Mouse (Mus musculus): ENCODE results near the gene Stradb. TPM values are rescaled to one million over a fixed set of nuclear protein-coding genes. Genes with fewer than 3 reads are reported as not detected.

Gene Stradb
- total and polyA plus RNA-seq, 3 experiments: 3.4 to 6.1 (median 5.0) TPM

DNA sequence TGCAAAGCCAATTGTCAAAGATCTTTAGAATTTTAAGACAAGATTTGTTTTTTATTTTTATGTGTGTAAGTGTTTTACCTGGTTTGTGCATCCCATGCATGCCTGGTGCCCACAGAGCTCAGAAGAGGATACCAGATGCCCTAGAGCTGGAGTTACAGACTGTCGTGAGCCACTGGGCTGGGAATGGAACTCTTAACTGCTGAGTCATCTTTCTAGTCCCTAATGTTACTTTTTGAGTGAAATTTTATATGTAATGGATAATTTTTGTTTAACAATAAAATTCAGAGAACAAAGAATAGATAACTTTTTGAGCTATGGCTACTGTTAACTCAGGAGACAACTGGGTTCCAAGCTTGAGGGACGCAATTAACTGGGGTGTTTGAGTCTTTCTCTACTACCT is 13.6 kb upstream of the Stradb start:
- peaks cover 4 to 64% of the 10 kb centered on the region in 2 experiments; a peak in 3 of 4 replicates for H3K4me1 ChIP-seq (ENCODE audit: control insufficient read depth in 1 of 2, insufficient read depth in 2 of 2)
- TF ChIP-seq NELFE (IDR thresholded peaks at IDR 0.05; ENCODE audit: low read depth, low read length) (no peak), MAFK (IDR thresholded peaks at IDR 0.05; ENCODE audit: insufficient replicate concordance, low read length) (peak; percentile 66; the same call in 1 of the 2 replicates), RAD21 (IDR thresholded peaks at IDR 0.05; ENCODE audit: low read depth, low read length) (no peak), IRF4 (IDR thresholded peaks at IDR 0.05; ENCODE audit: low read depth, low read length) (no peak)
- no peak overlapping the region for H3K9ac ChIP-seq (ENCODE audit: insufficient read depth, low read depth)
- in situ Hi-C loops (cut with MboI; ENCODE audit: low pct_ligation_motif_present, low pct_unique_long_range_greater_than_20kb, low sequenced_read_pairs) (no loop called here), dilution Hi-C loops (cut with MboI; ENCODE audit: extremely low pct_ligation_motif_present, extremely low pct_unique_long_range_greater_than_20kb, low sequenced_read_pairs) (no loop called here)
- H3K4me3 ChIP-seq (replicated peaks in 1 of 3; ENCODE audit: low read depth in 2 of 3, low read length in 2 of 3, poor library complexity in 1 of 3): no peak overlapping the region
- no peak overlapping the region for H3K27ac ChIP-seq (ENCODE audit: insufficient read depth, low read depth)
- H3K9me3 ChIP-seq (replicated peaks; ENCODE audit: low read length): no peaks in the 10 kb centered on the region
- peaks cover 0 to 16% of the 10 kb centered on the region in 2 experiments for H3K36me3 ChIP-seq (replicated peaks in 1 of 2; ENCODE audit: control insufficient read depth in 1 of 2, insufficient read depth in 1 of 2, low read length in 1 of 2)
- H3K79me2 ChIP-seq (replicated peaks; ENCODE audit: control insufficient read depth, extremely low read depth, insufficient read depth, poor library complexity, severe bottlenecking): peaks cover 3% of the 10 kb centered on the region
- no peak overlapping the region for H3K4me2 ChIP-seq (ENCODE audit: insufficient read depth, low read depth, poor library complexity, severe bottlenecking)
- no peak for DNase-seq (ENCODE audit: extremely low read depth)
- H3K27me3 ChIP-seq (replicated peaks): no peaks in the 10 kb centered on the region

DNA sequence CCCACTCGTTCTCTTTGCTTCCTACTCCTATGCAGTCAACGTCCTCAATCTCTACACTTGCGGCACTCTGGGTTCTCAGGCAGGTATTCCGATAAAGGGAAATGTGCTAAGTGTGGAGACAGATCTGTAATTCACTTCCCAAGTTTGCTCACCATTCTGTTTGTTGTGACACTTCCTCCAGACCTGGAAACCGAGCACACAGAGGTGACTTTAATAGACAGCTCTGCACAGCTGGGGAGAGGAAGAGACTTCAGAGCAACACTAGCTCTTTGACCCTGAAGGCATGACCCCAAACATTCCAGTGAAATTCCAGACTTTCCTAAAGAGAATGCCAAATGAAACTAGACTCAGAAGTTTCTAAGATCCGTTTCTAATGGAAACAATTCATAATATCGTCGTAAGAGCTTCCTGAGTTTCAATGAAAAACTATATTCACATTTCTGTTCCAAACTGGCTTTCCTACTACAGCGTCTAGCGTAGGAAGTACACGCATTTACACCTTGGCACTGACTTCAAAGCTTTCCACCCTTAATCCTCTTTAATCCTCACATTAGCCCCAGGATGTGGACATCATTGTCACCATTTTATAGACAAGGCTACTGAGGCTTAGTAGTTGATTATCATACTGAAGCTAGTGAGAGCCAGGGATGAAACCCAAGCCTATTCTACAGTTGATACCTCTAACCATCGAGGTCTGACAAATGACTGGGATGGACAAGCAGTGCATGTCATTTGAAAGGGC is 12.0 kb upstream of the Stradb start:
- no peak for DNase-seq (ENCODE audit: extremely low read depth)
- no peak overlapping the region for H3K27ac ChIP-seq (ENCODE audit: insufficient read depth, low read depth)
- H3K36me3 ChIP-seq (replicated peaks in 1 of 2; ENCODE audit: control insufficient read depth in 1 of 2, insufficient read depth in 1 of 2, low read length in 1 of 2): peaks cover 0 to 15% of the 10 kb centered on the region in 2 experiments
- H3K4me1 ChIP-seq (ENCODE audit: control insufficient read depth in 1 of 2, insufficient read depth in 2 of 2): peaks cover 0 to 60% of the 10 kb centered on the region in 2 experiments; a peak in 2 of 4 replicates
- H3K9ac ChIP-seq (ENCODE audit: insufficient read depth, low read depth): no peak overlapping the region
- H3K4me2 ChIP-seq (ENCODE audit: insufficient read depth, low read depth, poor library complexity, severe bottlenecking): no peak overlapping the region
- no peak for TF ChIP-seq CTCF (conservative IDR thresholded peaks at IDR 0.05 in 1 of 2, IDR thresholded peaks at IDR 0.05 in 1 of 2; ENCODE audit: low read depth in 2 of 2, low read length in 2 of 2)
- no peak for TF ChIP-seq JUN (IDR thresholded peaks at IDR 0.05; ENCODE audit: insufficient read depth, low read depth, low read length)
- TF ChIP-seq MXI1 (IDR thresholded peaks at IDR 0.05; ENCODE audit: low read depth, low read length): no peak
- no peaks in the 10 kb centered on the region for H3K9me3 ChIP-seq (replicated peaks; ENCODE audit: low read length)
- H3K4me3 ChIP-seq (replicated peaks in 1 of 3; ENCODE audit: low read depth in 2 of 3, low read length in 2 of 3, poor library complexity in 1 of 3): no peak overlapping the region
- in situ Hi-C loops (cut with MboI; ENCODE audit: low pct_ligation_motif_present, low pct_unique_long_range_greater_than_20kb, low sequenced_read_pairs): no loop called here
- dilution Hi-C loops (cut with MboI; ENCODE audit: extremely low pct_ligation_motif_present, extremely low pct_unique_long_range_greater_than_20kb, low sequenced_read_pairs): no loop called here
- peaks cover 6% of the 10 kb centered on the region for H3K79me2 ChIP-seq (replicated peaks; ENCODE audit: control insufficient read depth, extremely low read depth, insufficient read depth, poor library complexity, severe bottlenecking)
- H3K27me3 ChIP-seq (replicated peaks): no peaks in the 10 kb centered on the region

- no peaks in the 10 kb centered on the region for H3K27me3 ChIP-seq (replicated peaks)
- in situ Hi-C loops (cut with MboI; ENCODE audit: low pct_ligation_motif_present, low pct_unique_long_range_greater_than_20kb, low sequenced_read_pairs): no loop called here
- H3K27ac ChIP-seq (ENCODE audit: insufficient read depth, low read depth): no peak overlapping the region
- peaks cover 8% of the 10 kb centered on the region for H3K79me2 ChIP-seq (replicated peaks; ENCODE audit: control insufficient read depth, extremely low read depth, insufficient read depth, poor library complexity, severe bottlenecking)
- DNase-seq (ENCODE audit: extremely low read depth): no peak
- peaks cover 0 to 20% of the 10 kb centered on the region in 2 experiments for H3K36me3 ChIP-seq (replicated peaks in 1 of 2; ENCODE audit: control insufficient read depth in 1 of 2, insufficient read depth in 1 of 2, low read length in 1 of 2)
- H3K4me2 ChIP-seq (ENCODE audit: insufficient read depth, low read depth, poor library complexity, severe bottlenecking): no peak overlapping the region
- TF ChIP-seq MXI1 (IDR thresholded peaks at IDR 0.05; ENCODE audit: low read depth, low read length): no peak
- no peak for TF ChIP-seq BHLHE40 (IDR thresholded peaks at IDR 0.05; ENCODE audit: low read depth, low read length)
- no peak for TF ChIP-seq SIN3A (IDR thresholded peaks at IDR 0.05; ENCODE audit: low read length)
- no peak for TF ChIP-seq GABPA (IDR thresholded peaks at IDR 0.05; ENCODE audit: insufficient replicate concordance, low read depth, low read length)
- TF ChIP-seq SMC3 (IDR thresholded peaks at IDR 0.05; ENCODE audit: low read depth, low read length): no peak
- no peak for TF ChIP-seq MEF2A (IDR thresholded peaks at IDR 0.05; ENCODE audit: borderline replicate concordance, low read depth, low read length)
- no peak for TF ChIP-seq TBP (conservative IDR thresholded peaks at IDR 0.05; ENCODE audit: low read depth, low read length)
- TF ChIP-seq KAT2A (IDR thresholded peaks at IDR 0.05; ENCODE audit: insufficient replicate concordance, low read length): no peak
- no peak for TF ChIP-seq MAX (IDR thresholded peaks at IDR 0.05; ENCODE audit: low read length)
- no peak for TF ChIP-seq NELFE (IDR thresholded peaks at IDR 0.05; ENCODE audit: low read depth, low read length)
- no peak for TF ChIP-seq E2F4 (IDR thresholded peaks at IDR 0.05; ENCODE audit: insufficient replicate concordance, low read depth, low read length)
- no peak for TF ChIP-seq IRF4 (IDR thresholded peaks at IDR 0.05; ENCODE audit: low read depth, low read length)
- TF ChIP-seq MYC (IDR thresholded peaks at IDR 0.05; ENCODE audit: low read depth, low read length): no peak
- no peak for TF ChIP-seq ZMIZ1 (IDR thresholded peaks at IDR 0.05; ENCODE audit: low read depth, low read length)
- no peak overlapping the region for H3K4me3 ChIP-seq (replicated peaks in 1 of 3; ENCODE audit: low read depth in 2 of 3, low read length in 2 of 3, poor library complexity in 1 of 3)
- no peak overlapping the region for H3K9ac ChIP-seq (ENCODE audit: insufficient read depth, low read depth)
- H3K9me3 ChIP-seq (replicated peaks; ENCODE audit: low read length): no peaks in the 10 kb centered on the region
- dilution Hi-C loops (cut with MboI; ENCODE audit: extremely low pct_ligation_motif_present, extremely low pct_unique_long_range_greater_than_20kb, low sequenced_read_pairs): no loop called here
- H3K4me1 ChIP-seq (ENCODE audit: control insufficient read depth in 1 of 2, insufficient read depth in 2 of 2): peaks cover 0 to 60% of the 10 kb centered on the region in 2 experiments; a peak in 2 of 4 replicates
Observed at GRCm38 (mm10) chr1:58962418-58962817, 10.9 kb upstream of the Stradb start.

Measured in CH12.LX (cell line).